Comparison of ENCODE assay signal across 9 mouse cellular contexts in the genomic region with DNA sequence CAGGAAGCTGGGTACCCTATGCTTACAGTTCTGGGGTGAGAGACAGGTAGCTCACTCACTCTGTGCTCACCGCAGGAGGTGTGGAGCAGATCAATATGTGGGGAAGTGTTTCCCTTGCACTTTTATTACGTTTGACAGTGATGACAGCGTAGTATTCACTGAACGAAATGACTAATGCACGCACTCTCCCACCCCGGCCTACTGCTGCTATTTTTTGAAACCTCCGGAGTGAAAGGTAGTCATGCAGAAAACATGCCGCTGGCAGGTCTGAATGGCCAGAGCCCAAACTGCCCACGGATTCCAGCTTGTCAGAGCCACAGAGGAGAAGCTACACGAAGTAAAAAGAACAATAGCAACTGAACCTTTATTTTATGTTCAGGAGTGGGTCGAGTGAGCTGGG.
A peak's percentile ranks its signal among the peaks of the same experiment; 100 is the strongest.
DNase-seq lines count a peak whose midpoint lies in the region; ATAC-seq and TF ChIP-seq lines count a peak whose summit lies in the region.
"Had no signal": no experiment of that assay in that cellular context is flagged by ENCODE, and none has a peak within 500 bp of the region (broad histone marks: within the 10 kb centered on the region; RNA-seq: fewer than 3 reads in every experiment).

No protein-coding gene starts in this region.

- 0 out of 2 replicates have a peak, but pooled peaks cover 3% of the 10 kb centered on the region for H3K4me1 ChIP-seq in forebrain, embryonic 14.5 days (ENCODE audit: control insufficient read depth, insufficient read depth, low read length)
- H3K4me1 ChIP-seq in intestine, embryonic 16.5 days (ENCODE audit: control insufficient read depth, insufficient read depth, low read length) = no peaks in the 10 kb centered on the region
- no peaks in the 10 kb centered on the region; the same call in 1 of the 2 replicates for H3K4me1 ChIP-seq in liver, postnatal 0 days (ENCODE audit: insufficient read depth)

- DNase-seq in heart, adult 8-10 months (ENCODE audit: low spot score) = peak; percentile 19
- DNase-seq in heart, adult 11 months = no peak
- DNase-seq in adipocyte (ENCODE audit: low spot score) = peak; percentile 26
- DNase-seq in forebrain, embryonic 14.5 days (ENCODE audit: low spot score) = peak; percentile 38
- DNase-seq in kidney, postnatal 4 days = peak; percentile 40 to 69
- DNase-seq in liver, postnatal 0 days = no peak
- DNase-seq in adrenal gland, adult 8-10 months = no peak

- TF ChIP-seq EP300 in liver, postnatal 0 days (IDR thresholded peaks at IDR 0.05; ENCODE audit: low read depth) = no peak

- 11% methylated on average over 11 of the region's 11 CpGs for WGBS in forebrain, embryonic 14.5 days
- 55% methylated on average over 11 of the region's 11 CpGs for WGBS in intestine, embryonic 16.5 days
- WGBS in liver, postnatal 0 days (ENCODE audit: insufficient replicate concordance) = 72% methylated on average over 11 of the region's 11 CpGs

- H3K4me3 ChIP-seq in forebrain, embryonic 14.5 days (ENCODE audit: low read depth, low read length) = no peak overlapping the region
- H3K4me3 ChIP-seq in intestine, embryonic 16.5 days (ENCODE audit: low read length) = no peak overlapping the region
- no peak overlapping the region for H3K4me3 ChIP-seq in liver, postnatal 0 days (ENCODE audit: low read depth, low read length)
- H3K4me3 ChIP-seq: stomach, embryonic 15.5 days had no signal

- no peak overlapping the region for H3K27ac ChIP-seq in forebrain, embryonic 14.5 days (ENCODE audit: low read depth, low read length)
- no peak overlapping the region for H3K27ac ChIP-seq in intestine, embryonic 16.5 days (ENCODE audit: low read length)
- no peak overlapping the region for H3K27ac ChIP-seq in liver, postnatal 0 days (ENCODE audit: low read depth)
- H3K27ac ChIP-seq: stomach, embryonic 15.5 days had no signal

- no peak for TF ChIP-seq CTCF in liver, postnatal 0 days (IDR thresholded peaks at IDR 0.05; ENCODE audit: low read depth)

- no peaks in the 10 kb centered on the region for H3K27me3 ChIP-seq in forebrain, embryonic 14.5 days (replicated peaks; ENCODE audit: control insufficient read depth, insufficient read depth, low read length)
- H3K27me3 ChIP-seq in intestine, embryonic 16.5 days (replicated peaks; ENCODE audit: control insufficient read depth, insufficient read depth, low read length) = no peaks in the 10 kb centered on the region
- H3K27me3 ChIP-seq in liver, postnatal 0 days (ENCODE audit: insufficient read depth, low read length) = no peaks in the 10 kb centered on the region
- H3K27me3 ChIP-seq: stomach, embryonic 15.5 days had no signal

- no peak overlapping the region for H3K4me2 ChIP-seq in forebrain, embryonic 14.5 days (ENCODE audit: low read length)
- H3K4me2 ChIP-seq in intestine, embryonic 16.5 days (ENCODE audit: low read depth, low read length) = no peak overlapping the region
- H3K4me2 ChIP-seq in liver, postnatal 0 days (ENCODE audit: low read depth, low read length) = no peak overlapping the region

- no peaks in the 10 kb centered on the region for H3K36me3 ChIP-seq in forebrain, embryonic 14.5 days (ENCODE audit: control insufficient read depth, insufficient read depth, low read length)
- no peaks in the 10 kb centered on the region for H3K36me3 ChIP-seq in intestine, embryonic 16.5 days (ENCODE audit: control insufficient read depth, insufficient read depth, low read length)
- H3K36me3 ChIP-seq in liver, postnatal 0 days (replicated peaks; ENCODE audit: insufficient read depth, low read length) = no peaks in the 10 kb centered on the region
- H3K36me3 ChIP-seq: stomach, embryonic 15.5 days had no signal

- peak; percentile 20; the same call in 1 of the 2 replicates for ATAC-seq in forebrain, embryonic 14.5 days
- no peak for ATAC-seq in intestine, embryonic 16.5 days
- ATAC-seq in liver, postnatal 0 days = no peak

- H3K9me3 ChIP-seq in forebrain, embryonic 14.5 days (replicated peaks; ENCODE audit: control insufficient read depth, low read length) = no peaks in the 10 kb centered on the region
- no peaks in the 10 kb centered on the region for H3K9me3 ChIP-seq in intestine, embryonic 16.5 days (ENCODE audit: control insufficient read depth, low read length)
- H3K9me3 ChIP-seq in liver, postnatal 0 days (ENCODE audit: low read length) = no peaks in the 10 kb centered on the region
- H3K9me3 ChIP-seq: stomach, embryonic 15.5 days had no signal

- no peak overlapping the region for H3K9ac ChIP-seq in forebrain, embryonic 14.5 days (ENCODE audit: low read length)
- H3K9ac ChIP-seq in intestine, embryonic 16.5 days (ENCODE audit: low read depth, low read length) = no peak overlapping the region
- no peak overlapping the region for H3K9ac ChIP-seq in liver, postnatal 0 days (replicated peaks)
- H3K9ac ChIP-seq: stomach, embryonic 15.5 days had no signal

Comparison
In these comparisons a context has a peak if more than half of its experiments do, and no peak if none do; other contexts are left out.
1. DNase-seq: peak in heart, adult 8-10 months (single experiment), adipocyte (single experiment), forebrain, embryonic 14.5 days (single experiment) and kidney, postnatal 4 days (2 of 2); none in heart, adult 11 months (single experiment), liver, postnatal 0 days (single experiment) and adrenal gland, adult 8-10 months (single experiment).